Mouse (Mus musculus) adrenal gland, postnatal 4 days (tissue): ENCODE measurements around the gene Lrrc45. TPM values are rescaled to one million over a fixed set of nuclear protein-coding genes. Genes with fewer than 3 reads are reported as not detected.
A peak's percentile ranks its signal among the peaks of the same experiment; 100 is the strongest.
"Not testable (repeated sequence)": the region's sequence is repeated elsewhere in the genome, so short reads cannot be mapped to it uniquely, and the experiment has no call there.

ENCODE experiments used
- DNase-seq, 2 experiments: peaks; one replicate each; pipeline ENCODE4 v3.0.0; 2021 to 2022; ENCODE audit warnings: low spot score in 2 of 2, mixed read lengths in 2 of 2
- total RNA-seq, 2 experiments: library from RNA; stranded (reverse); gene quantifications; 2 replicates each; pipeline ENCODE4 v1.2.3; 2021

Gene Lrrc45
- total RNA-seq, 2 experiments from 2014 or later: 44.2 to 44.8 TPM

GRCm38 (mm10) chr11:120726243-120727168, 12.8 kb downstream of the Lrrc45 start:
- no peak for DNase-seq

DNA sequence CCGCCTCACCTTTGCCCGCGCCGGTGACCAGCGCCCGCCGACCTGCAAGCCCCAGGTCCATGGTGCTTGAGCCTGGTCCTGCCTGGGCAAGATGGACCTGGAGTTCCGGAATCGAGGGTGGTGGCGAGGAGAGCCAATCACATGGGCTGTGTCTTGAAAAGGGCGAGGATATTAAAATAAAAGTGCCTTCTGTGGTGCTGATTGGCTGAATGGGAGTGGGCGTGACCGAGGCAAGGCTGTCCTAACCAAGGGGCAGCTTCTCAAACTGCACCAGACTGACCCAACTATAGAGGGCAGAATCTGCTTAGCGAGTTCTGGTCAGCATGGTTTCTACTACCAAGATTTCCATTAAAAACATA, 13.4 kb downstream of the Lrrc45 start, which contains the start of gene Dcxr:
Dcxr (minus strand) TSS at position 113 of the 359 bp plus-strand sequence.
- peak; percentile 53 to 77 for DNase-seq

DNA sequence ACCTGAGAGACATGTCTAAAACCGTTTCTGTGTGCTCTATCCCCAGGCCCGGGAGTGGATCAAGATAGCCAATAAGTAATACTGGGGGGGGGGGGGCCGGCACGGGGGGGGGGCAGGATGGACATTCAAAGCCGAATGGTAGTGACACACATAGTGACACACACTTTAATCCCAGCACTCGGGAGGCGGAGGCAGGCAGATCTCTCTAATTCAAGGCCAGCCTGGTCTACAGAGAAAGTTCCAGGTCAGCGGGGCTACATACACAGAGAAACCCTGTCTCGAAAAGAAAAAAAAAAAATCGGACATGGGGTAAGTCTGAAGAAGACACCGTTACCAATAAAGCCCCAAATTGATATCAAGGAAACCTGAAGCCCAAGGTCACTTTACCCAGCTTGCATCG, 13.8 kb downstream of the Lrrc45 start:
- no peak for DNase-seq

GRCm38 (mm10) chr11:120728530-120729240, 15.0 kb downstream of the Lrrc45 start:
- DNase-seq: no peak

GRCm38 (mm10) chr11:120729432-120730050, 15.8 kb downstream of the Lrrc45 start:
- not testable (repeated sequence) for DNase-seq

DNA sequence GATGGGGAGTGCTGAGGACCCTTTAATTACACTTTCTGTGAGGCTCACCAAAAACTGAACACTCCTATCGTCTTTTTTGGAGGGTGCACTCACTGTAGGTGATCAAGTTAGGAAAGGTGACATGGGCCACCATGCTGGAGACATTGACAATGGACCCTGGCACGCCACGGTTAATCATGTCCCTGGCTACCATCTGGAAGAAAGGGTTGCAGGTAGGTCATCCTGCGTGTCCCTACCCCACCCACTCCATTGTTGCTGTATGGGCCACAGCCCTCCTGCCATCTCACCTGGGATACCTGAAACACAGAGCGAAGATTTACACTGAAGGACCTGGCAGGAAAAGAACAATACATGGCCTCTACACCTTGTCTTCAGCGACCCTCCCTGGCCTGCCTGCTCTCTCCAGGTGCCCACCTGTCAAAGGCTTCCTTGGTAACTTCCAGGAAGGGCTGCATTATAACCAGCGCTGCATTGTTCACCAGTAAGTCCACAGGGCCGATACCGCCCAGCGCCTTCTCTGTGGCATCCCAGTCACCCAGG, 16.7 kb downstream of the Lrrc45 start:
- no peak for DNase-seq

DNA sequence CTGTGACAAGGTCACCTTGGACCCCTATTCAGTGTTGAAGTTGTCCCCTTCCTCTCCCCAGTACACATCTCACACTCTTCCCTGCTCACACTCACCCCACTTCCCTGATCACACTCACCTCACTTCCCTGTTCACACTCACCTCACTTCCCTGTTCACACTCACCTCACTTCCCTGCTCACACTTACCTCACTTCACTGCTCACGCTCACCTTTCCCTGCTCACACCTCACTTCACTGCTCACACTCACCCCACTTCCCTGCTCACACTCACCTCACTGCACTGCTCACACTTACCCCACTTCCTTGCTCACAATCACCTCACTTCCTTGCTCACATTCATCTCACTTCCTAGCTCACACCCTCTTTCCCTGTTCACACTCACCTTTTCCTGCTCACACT, 17.7 kb downstream of the Lrrc45 start:
- DNase-seq: no peak

- no peak for DNase-seq
These were observed 18.3 kb downstream of the Lrrc45 start, which contains the start of gene Cbr2 for GRCm38 (mm10) chr11:120731858-120732680. TSS of gene Cbr2 (minus strand) at chr11:120732114.

DNA sequence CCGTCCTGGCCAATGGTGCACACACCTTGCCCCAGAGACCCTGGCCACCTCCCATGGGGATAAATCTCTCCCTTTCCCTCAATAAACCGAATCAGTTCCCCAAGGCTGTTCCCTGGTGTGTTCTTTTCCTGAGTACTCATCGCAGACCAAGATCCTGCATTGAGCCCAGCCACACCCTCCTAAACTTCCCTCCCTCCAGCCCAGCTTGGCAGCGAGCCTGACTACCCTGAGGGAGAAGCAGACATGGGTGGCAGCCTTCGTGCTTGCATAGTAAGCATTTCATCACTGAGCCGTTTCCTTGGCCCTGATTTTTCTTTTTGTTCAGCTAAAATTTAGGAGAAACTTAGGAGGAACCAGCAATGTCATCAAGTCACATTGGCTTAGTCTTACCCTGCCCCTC, 19.8 kb downstream of the Lrrc45 start:
- DNase-seq: no peak

DNA sequence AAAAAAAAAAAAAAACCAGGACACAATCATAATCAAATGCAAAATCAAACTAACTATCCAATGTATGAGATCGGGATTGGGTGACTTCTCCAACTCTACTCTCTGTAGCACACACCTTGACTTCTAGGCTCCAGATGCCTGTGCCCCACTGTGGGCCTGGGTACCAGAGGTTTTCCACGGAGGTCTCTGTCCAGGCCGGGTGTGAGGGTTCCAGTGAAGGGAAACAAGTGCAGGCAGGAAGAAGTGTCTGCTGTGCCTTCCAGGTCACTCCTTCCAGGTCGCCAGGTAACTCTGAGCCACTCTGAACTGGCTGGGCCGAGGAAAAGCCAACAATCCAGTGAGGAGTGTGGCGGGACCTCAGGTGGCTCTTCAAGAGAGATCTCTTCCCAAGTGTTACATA, 22.7 kb downstream of the Lrrc45 start:
- no peak for DNase-seq

GRCm38 (mm10) chr11:120740981-120741380, 27.3 kb downstream of the Lrrc45 start:
- no peak for DNase-seq

DNA sequence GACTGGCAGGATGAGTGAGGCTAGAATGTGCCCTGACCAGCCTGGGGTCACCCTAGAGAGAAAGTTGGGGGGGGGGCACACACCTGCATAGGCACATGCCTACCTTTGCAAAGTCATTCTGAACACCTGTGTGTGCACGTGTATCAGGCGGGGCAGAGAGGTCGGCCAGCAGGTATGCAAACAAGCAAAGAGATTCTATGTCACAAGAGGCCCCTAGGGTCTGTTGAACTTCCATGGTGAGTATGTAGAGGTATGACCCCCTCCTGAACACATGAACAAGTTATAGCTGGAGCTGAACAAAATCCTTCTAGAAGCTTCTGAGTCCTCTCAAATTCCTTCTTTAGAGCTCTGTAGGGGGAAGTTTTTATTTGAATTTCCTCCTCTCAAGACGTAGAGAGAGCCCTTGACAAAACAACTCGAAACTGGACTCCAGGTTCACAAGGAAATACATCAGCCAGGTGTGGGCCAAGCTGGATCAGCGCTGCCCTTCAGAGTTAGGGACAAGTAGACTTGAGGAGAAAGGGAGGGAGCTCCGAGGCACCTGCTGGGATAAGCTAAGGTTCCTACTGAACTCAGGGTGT, 30.5 kb downstream of the Lrrc45 start:
- no peak for DNase-seq

GRCm38 (mm10) chr11:120747974-120748373, 34.2 kb downstream of the Lrrc45 start:
- no peak for DNase-seq

GRCm38 (mm10) chr11:120749430-120749829, 35.7 kb downstream of the Lrrc45 start:
- DNase-seq: no peak

DNA sequence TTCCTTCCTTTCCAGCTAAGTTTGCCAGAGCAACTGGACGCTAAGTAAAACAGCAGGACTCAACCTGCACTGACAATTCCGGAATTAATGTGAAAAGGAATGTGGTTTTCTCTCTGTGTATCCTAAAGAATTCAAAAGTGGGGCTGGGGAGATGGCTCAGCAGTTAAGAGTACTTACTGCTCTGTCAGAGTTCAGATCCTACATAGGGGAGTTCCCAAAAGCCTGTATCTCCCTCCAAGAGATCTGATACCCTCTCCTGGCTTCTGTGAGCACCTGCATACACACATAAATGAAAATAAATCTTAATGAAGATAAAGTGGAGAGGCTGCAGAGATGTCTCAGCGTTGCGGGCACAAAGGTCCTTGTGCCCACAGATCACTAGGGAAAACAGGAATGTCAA, 37.9 kb downstream of the Lrrc45 start:
- no peak for DNase-seq

GRCm38 (mm10) chr11:120760236-120760635, 46.5 kb downstream of the Lrrc45 start:
- no peak for DNase-seq

- no peak for DNase-seq
These were observed 48.3 kb downstream of the Lrrc45 start for GRCm38 (mm10) chr11:120761811-120762671.

GRCm38 (mm10) chr11:120762672-120763041, 48.9 kb downstream of the Lrrc45 start, which contains the start of gene Hmga1b:
TSS of gene Hmga1b (plus strand) at chr11:120762794.
- not testable (repeated sequence) for DNase-seq
